Mouse (Mus musculus): Measurements from ENCODE around the gene Bpifa5.

- TF ChIP-seq CTCF (IDR thresholded peaks at IDR 0.05; ENCODE audit: low read depth) (no peak), EP300 (IDR thresholded peaks at IDR 0.05; ENCODE audit: low read depth) (no peak)
These were observed 9.2 kb downstream of the Bpifa5 start for GRCm38 (mm10) chr2:154171621-154172020.
